Mouse (Mus musculus) frontal cortex, postnatal 10 days (tissue): Measurements from ENCODE around the gene Tas1r2.

ENCODE experiments used
- DNase-seq, 2 experiments: peaks; one replicate each; pipeline ENCODE4 v3.0.0; 2022; ENCODE audit warnings: low spot score in 2 of 2, mixed read lengths in 1 of 2

The Tas1r2 gene

GRCm38 (mm10) chr4:139638356-139638755, 15.0 kb upstream of the Tas1r2 start:
- no peak for DNase-seq

- DNase-seq: no peak
These were observed 13.5 kb upstream of the Tas1r2 start for GRCm38 (mm10) chr4:139639801-139640200.

- DNase-seq: no peak
These were observed 13.0 kb upstream of the Tas1r2 start for GRCm38 (mm10) chr4:139640333-139640732.

GRCm38 (mm10) chr4:139640775-139641174, 12.6 kb upstream of the Tas1r2 start:
- no peak for DNase-seq

GRCm38 (mm10) chr4:139641829-139642425, 11.4 kb upstream of the Tas1r2 start:
- DNase-seq: no peak

GRCm38 (mm10) chr4:139643972-139644371, 9.4 kb upstream of the Tas1r2 start:
- DNase-seq: peak; percentile 57 to 72

- no peak for DNase-seq
These were observed 6.4 kb upstream of the Tas1r2 start for GRCm38 (mm10) chr4:139646916-139647315.

- DNase-seq: no peak
These were observed 3.1 kb upstream of the Tas1r2 start for GRCm38 (mm10) chr4:139650086-139650743.

- DNase-seq: no peak
These were observed 2.4 kb upstream of the Tas1r2 start for GRCm38 (mm10) chr4:139650907-139651306.

- DNase-seq: no peak
These were observed 8.6 kb downstream of the Tas1r2 start for GRCm38 (mm10) chr4:139661897-139662296.

GRCm38 (mm10) chr4:139667632-139668031, 14.3 kb downstream of the Tas1r2 start:
- DNase-seq: no peak

GRCm38 (mm10) chr4:139669847-139670246, 16.5 kb downstream of the Tas1r2 start:
- DNase-seq: peak in 1 of 2 experiments; percentile 24

GRCm38 (mm10) chr4:139675696-139676095, 22.4 kb downstream of the Tas1r2 start:
- DNase-seq: no peak

- no peak for DNase-seq
These were observed 30.6 kb downstream of the Tas1r2 start for GRCm38 (mm10) chr4:139683728-139684638.

GRCm38 (mm10) chr4:139684639-139685017, 31.3 kb downstream of the Tas1r2 start:
- DNase-seq: peak in 1 of 2 experiments; percentile 56

GRCm38 (mm10) chr4:139688058-139688457, 34.7 kb downstream of the Tas1r2 start:
- DNase-seq: no peak

- DNase-seq: no peak
These were observed 36.4 kb downstream of the Tas1r2 start for GRCm38 (mm10) chr4:139689627-139690269.

GRCm38 (mm10) chr4:139693315-139693714, 40.0 kb downstream of the Tas1r2 start:
- no peak for DNase-seq

GRCm38 (mm10) chr4:139697755-139698154, 44.4 kb downstream of the Tas1r2 start:
- DNase-seq: no peak

- DNase-seq: no peak
These were observed 45.3 kb downstream of the Tas1r2 start for GRCm38 (mm10) chr4:139698602-139699001.

- no peak for DNase-seq
These were observed 49.6 kb downstream of the Tas1r2 start for GRCm38 (mm10) chr4:139702914-139703313.

- DNase-seq: no peak
These were observed 50.1 kb downstream of the Tas1r2 start for GRCm38 (mm10) chr4:139703468-139703867.
